Mouse (Mus musculus): ENCODE results near the gene Ikzf4. TPM values are rescaled to one million over a fixed set of nuclear protein-coding genes. Genes with fewer than 3 reads are reported as not detected.

The Ikzf4 gene
- polyA plus RNA-seq, 1 experiment from 2014 or later, result 3.4 TPM

DNA sequence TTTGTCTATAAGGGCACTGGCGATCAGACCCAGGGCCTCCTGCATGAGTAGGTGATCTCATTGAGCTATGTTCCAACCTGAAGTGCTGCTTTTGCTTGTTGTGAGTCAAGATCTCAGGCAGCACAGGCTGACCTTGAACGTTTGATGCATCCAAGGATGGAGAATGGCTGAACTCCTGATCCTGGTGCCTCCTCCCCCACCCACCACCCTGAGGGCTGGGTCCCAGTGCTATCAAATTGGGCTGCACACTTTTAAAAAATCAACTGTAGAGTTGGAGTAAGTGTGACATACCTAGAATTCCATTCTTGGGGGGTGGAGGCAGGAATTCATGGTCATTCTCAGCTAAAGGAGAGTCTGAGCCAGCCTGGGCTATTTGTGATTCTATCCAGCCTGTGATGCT lies 39.3 kb downstream of the Ikzf4 start:
- ATAC-seq (ENCODE audit: insufficient number of reproducible peaks, insufficient read depth, low FRiP score, low TSS enrichment, low read depth), result no peak
- no peak overlapping the region for H3K4me2 ChIP-seq
- 46% methylated on average over 2 of the region's 2 CpGs for WGBS
- no peak overlapping the region for H3K9ac ChIP-seq (replicated peaks)
- H3K9me3 ChIP-seq, result no peaks in the 10 kb centered on the region
- no peak overlapping the region for H3K27ac ChIP-seq
- no peaks in the 10 kb centered on the region for H3K36me3 ChIP-seq
- H3K27me3 ChIP-seq, result no peaks in the 10 kb centered on the region
- no peaks in the 10 kb centered on the region for H3K4me1 ChIP-seq (replicated peaks)
- no peak overlapping the region for H3K4me3 ChIP-seq (replicated peaks)

DNA sequence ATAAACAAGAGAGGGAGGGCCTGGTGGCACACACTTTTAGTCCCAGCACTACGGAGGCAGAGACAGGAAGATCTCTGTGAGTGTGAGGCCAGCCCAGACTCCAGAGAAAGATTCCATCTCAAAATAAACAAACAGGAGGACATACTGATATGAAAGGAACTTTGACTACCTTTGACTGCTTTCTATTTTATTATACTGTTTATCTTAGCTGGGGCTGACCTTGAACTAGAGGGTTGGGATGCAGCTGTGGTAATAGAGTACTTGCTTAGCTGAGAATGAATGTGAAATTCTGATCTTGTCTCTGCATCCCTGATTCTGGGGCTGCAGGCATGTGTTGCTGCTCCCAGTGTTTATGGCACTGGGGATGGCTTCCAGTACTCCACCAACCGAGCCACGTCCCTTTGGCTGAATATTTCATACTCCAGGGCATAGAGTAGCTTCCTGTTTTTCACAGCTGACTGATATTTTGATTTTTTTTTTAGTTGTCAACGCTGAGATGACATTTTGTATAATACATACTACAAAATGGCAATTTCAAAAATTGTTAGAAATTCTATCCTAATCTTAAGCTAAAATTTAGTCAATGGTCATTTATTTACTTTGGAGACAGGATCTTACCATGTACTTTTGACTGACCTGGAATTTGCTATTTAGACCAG lies 43.2 kb downstream of the Ikzf4 start:
- H3K4me3 ChIP-seq (replicated peaks), result no peak overlapping the region
- 84% methylated on average over 4 of the region's 4 CpGs for WGBS
- H3K4me2 ChIP-seq, result no peak overlapping the region
- H3K27ac ChIP-seq, result no peak overlapping the region
- no peaks in the 10 kb centered on the region for H3K36me3 ChIP-seq
- ATAC-seq (ENCODE audit: insufficient number of reproducible peaks, insufficient read depth, low FRiP score, low TSS enrichment, low read depth), result no peak
- H3K27me3 ChIP-seq, result no peaks in the 10 kb centered on the region
- H3K4me1 ChIP-seq (replicated peaks), result no peaks in the 10 kb centered on the region
- H3K9me3 ChIP-seq, result no peaks in the 10 kb centered on the region
- no peak overlapping the region for H3K9ac ChIP-seq (replicated peaks)

GRCm38 (mm10) chr10:128601499-128601898 lies 44.3 kb downstream of the Ikzf4 start:
- H3K27ac ChIP-seq, result no peak overlapping the region

DNA sequence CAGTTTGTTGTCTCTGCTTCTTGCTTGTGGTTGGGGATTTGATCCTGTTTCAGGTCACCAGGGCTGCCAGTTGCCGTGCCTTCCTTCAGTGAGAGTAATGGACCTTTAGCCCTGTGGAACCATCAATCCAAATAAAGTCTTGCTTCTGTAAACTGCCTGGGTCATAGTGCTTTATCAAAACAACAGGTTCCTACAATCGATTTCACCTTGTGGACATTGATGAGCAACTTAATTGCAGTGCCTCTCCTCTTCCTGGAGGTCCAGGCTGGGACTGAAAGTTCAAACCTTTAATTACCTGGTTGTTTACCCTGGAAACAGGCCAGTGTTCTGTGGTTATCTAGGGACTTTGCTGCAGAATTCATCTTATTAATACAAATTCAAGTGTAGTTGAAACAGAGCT lies 47.3 kb downstream of the Ikzf4 start:
- no peak overlapping the region for H3K4me3 ChIP-seq (replicated peaks)
- H3K4me1 ChIP-seq (replicated peaks), result no peaks in the 10 kb centered on the region
- no peak overlapping the region for H3K27ac ChIP-seq
- H3K9ac ChIP-seq (replicated peaks), result no peak overlapping the region
- H3K36me3 ChIP-seq, result no peaks in the 10 kb centered on the region
- no peaks in the 10 kb centered on the region for H3K27me3 ChIP-seq
- H3K9me3 ChIP-seq, result no peaks in the 10 kb centered on the region
- 23% methylated on average over 2 of the region's 2 CpGs for WGBS
- H3K4me2 ChIP-seq, result no peak overlapping the region
- ATAC-seq (ENCODE audit: insufficient number of reproducible peaks, insufficient read depth, low FRiP score, low TSS enrichment, low read depth), result no peak

More at GRCm38 (mm10) chr10:128601499-128601898, 44.3 kb downstream of the Ikzf4 start:
- Histone ChIP-seq H3K4me1 (replicated peaks) (no peaks in the 10 kb centered on the region), H3K4me2 (no peak overlapping the region), H3K27me3 (no peaks in the 10 kb centered on the region), H3K4me3 (replicated peaks) (no peak overlapping the region), H3K9ac (replicated peaks) (no peak overlapping the region), H3K9me3 (no peaks in the 10 kb centered on the region), H3K36me3 (no peaks in the 10 kb centered on the region)
- ATAC-seq (ENCODE audit: insufficient number of reproducible peaks, insufficient read depth, low FRiP score, low TSS enrichment, low read depth), result no peak
- 79% methylated on average over 1 of the region's 1 CpGs for WGBS

DNA sequence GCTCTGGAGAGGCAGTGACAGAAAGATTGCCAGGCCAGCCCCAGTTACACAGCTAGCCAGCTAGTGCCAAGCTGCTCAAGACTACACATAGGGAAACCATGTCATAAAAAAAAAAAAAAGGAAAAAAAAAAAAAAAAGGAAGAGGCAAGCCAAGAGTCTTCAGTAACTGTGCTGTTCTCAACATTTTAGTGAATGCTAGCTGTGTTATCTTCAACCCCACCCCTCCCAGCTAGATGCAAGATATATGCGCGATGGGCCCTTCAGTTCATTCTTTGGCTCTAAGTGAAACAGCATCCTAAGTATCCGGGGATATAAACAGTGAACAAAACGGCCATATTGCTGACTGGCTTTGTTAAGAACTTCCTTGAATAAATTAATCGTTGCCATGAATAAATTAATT lies 53.0 kb downstream of the Ikzf4 start:
- H3K4me2 ChIP-seq, result no peak overlapping the region

DNA sequence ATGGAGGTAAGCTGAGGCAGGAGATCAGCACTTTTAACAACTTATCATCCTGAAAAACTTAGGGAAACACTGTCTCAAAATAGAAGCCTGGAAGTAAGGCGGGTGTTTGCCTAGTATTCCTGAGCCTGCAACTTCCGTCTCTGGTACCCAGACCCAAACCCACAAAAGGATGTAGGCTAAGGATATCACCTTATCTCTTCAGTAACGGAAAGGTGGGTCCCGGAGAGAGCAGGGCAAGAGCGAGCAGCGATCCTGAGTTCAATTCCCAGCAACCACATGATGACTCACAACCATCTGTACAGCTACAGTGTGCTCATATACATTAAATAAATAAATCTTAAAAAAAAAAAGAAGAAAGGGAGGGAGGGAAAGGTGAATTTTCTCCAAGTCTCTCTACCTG lies 54.4 kb downstream of the Ikzf4 start:
- Histone ChIP-seq H3K4me1 (replicated peaks) (peaks cover 24% of the 10 kb centered on the region), H3K4me3 (replicated peaks) (no peak overlapping the region), H3K4me2 (no peak overlapping the region), H3K9ac (replicated peaks) (no peak overlapping the region), H3K27me3 (peaks cover 41% of the 10 kb centered on the region), H3K36me3 (no peaks in the 10 kb centered on the region), H3K27ac (no peak overlapping the region), H3K9me3 (no peaks in the 10 kb centered on the region)
- ATAC-seq (ENCODE audit: insufficient number of reproducible peaks, insufficient read depth, low FRiP score, low TSS enrichment, low read depth), result no peak
- WGBS, result 91% methylated on average over 6 of the region's 6 CpGs

More for the DNA sequence above, 53.0 kb downstream of the Ikzf4 start:
- Histone ChIP-seq H3K4me3 (replicated peaks) (no peak overlapping the region), H3K4me1 (replicated peaks) (peaks cover 11% of the 10 kb centered on the region; the same call in 1 of the 2 replicates), H3K9me3 (no peaks in the 10 kb centered on the region), H3K27me3 (peaks cover 28% of the 10 kb centered on the region), H3K27ac (no peak overlapping the region), H3K36me3 (no peaks in the 10 kb centered on the region), H3K9ac (replicated peaks) (no peak overlapping the region)
- ATAC-seq (ENCODE audit: insufficient number of reproducible peaks, insufficient read depth, low FRiP score, low TSS enrichment, low read depth), result no peak
- 77% methylated on average over 5 of the region's 5 CpGs for WGBS

- H3K4me2 ChIP-seq, result peak overlapping the region; percentile 98
- no peaks in the 10 kb centered on the region for H3K36me3 ChIP-seq
- H3K4me3 ChIP-seq (replicated peaks), result peak overlapping the region; percentile 62
- no peaks in the 10 kb centered on the region for H3K9me3 ChIP-seq
- WGBS, result under 1% methylated on average over 43 of the region's 43 CpGs
- peaks cover 53% of the 10 kb centered on the region for H3K27me3 ChIP-seq
- ATAC-seq (ENCODE audit: insufficient number of reproducible peaks, insufficient read depth, low FRiP score, low TSS enrichment, low read depth), result peak; percentile 39; the same call in 1 of the 2 replicates
- peak overlapping the region; percentile 38 for H3K9ac ChIP-seq (replicated peaks)
- H3K27ac ChIP-seq, result 0 out of 2 replicates have a peak overlapping the region, but pooled peaks have one; percentile 69
- H3K4me1 ChIP-seq (replicated peaks), result peaks cover 28% of the 10 kb centered on the region
These were observed 55.5 kb downstream of the Ikzf4 start for GRCm38 (mm10) chr10:128590193-128590690.

DNA sequence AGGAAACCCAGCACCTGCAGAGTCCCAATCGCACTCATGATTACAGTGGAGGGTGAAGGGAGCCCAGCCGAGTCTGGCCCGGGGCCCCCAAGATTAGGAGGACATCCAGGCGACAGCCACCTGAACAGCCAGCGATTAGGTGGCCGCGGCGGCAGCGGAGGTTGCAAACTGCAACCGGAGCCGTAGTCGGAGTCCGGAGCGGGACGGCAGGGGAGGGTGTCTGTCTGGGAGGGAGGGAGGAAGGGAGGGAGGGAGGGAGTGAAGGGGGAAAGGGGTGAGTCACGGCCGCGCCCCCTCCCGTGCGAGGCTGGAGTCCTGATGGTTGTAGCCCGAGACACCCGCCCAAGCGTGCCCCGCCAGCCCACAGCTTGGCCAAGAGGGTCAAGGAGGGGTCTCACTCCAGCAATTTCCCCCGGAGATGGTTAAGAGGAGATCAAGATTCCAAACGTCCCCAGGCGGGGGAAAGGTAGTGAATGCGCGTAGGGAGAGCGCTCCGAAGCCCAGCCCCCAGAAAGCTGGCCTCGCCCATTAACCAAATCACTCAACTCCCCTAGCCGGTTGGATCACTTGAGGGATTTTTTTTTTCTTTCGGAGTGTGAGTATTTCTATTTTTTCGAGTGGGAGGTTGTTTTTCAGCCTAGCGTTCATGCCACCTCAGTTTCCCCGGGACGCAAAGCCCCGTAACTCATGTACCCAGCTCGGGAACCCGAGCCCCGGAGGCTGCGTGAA lies 56.2 kb downstream of the Ikzf4 start, which contains the start of gene Erbb3:
Gene Erbb3 (minus strand): TSS at position 189 of the 729 bp plus-strand sequence.
- no peaks in the 10 kb centered on the region for H3K9me3 ChIP-seq
- peak; percentile 32; the same call in 1 of the 2 replicates for ATAC-seq (ENCODE audit: insufficient number of reproducible peaks, insufficient read depth, low FRiP score, low TSS enrichment, low read depth)
- peaks cover 60% of the 10 kb centered on the region for H3K27me3 ChIP-seq
- H3K9ac ChIP-seq (replicated peaks), result peak within 1 kb of the TSS; percentile 38
- 1% methylated on average over 43 of the region's 43 CpGs for WGBS
- peak within 1 kb of the TSS; percentile 98 for H3K4me2 ChIP-seq
- H3K4me1 ChIP-seq (replicated peaks), result peaks cover 29% of the 10 kb centered on the region
- H3K27ac ChIP-seq, result peak within 1 kb of the TSS; percentile 69
- no peaks in the 10 kb centered on the region for H3K36me3 ChIP-seq
- H3K4me3 ChIP-seq (replicated peaks), result peak within 1 kb of the TSS; percentile 62

- 3% methylated on average over 23 of the region's 23 CpGs for WGBS
- H3K4me1 ChIP-seq (replicated peaks), result peaks cover 36% of the 10 kb centered on the region
- peaks cover 67% of the 10 kb centered on the region for H3K27me3 ChIP-seq
- peak overlapping the region; percentile 98 for H3K4me2 ChIP-seq
- no peaks in the 10 kb centered on the region for H3K36me3 ChIP-seq
- ATAC-seq (ENCODE audit: insufficient number of reproducible peaks, insufficient read depth, low FRiP score, low TSS enrichment, low read depth), result 0 out of 2 replicates have a peak, but pooled peaks have one; percentile 18
- peak overlapping the region; percentile 62 for H3K4me3 ChIP-seq (replicated peaks)
- peak overlapping the region; percentile 38 for H3K9ac ChIP-seq (replicated peaks)
- H3K9me3 ChIP-seq, result no peaks in the 10 kb centered on the region
- H3K27ac ChIP-seq, result peak overlapping the region; percentile 42
These were observed 56.9 kb downstream of the Ikzf4 start for GRCm38 (mm10) chr10:128588775-128589463.

GRCm38 (mm10) chr10:128588136-128588535 lies 57.7 kb downstream of the Ikzf4 start:
- 17% methylated on average over 1 of the region's 1 CpGs for WGBS
- H3K27me3 ChIP-seq, result peaks cover 74% of the 10 kb centered on the region
- peak overlapping the region; percentile 69 for H3K27ac ChIP-seq
- H3K4me3 ChIP-seq (replicated peaks), result peak overlapping the region; percentile 62
- ATAC-seq (ENCODE audit: insufficient number of reproducible peaks, insufficient read depth, low FRiP score, low TSS enrichment, low read depth), result 0 out of 2 replicates have a peak, but pooled peaks have one; percentile 19
- H3K4me1 ChIP-seq (replicated peaks), result peaks cover 39% of the 10 kb centered on the region
- H3K36me3 ChIP-seq, result no peaks in the 10 kb centered on the region
- no peak overlapping the region for H3K9ac ChIP-seq (replicated peaks)
- peak overlapping the region; percentile 98 for H3K4me2 ChIP-seq
- no peaks in the 10 kb centered on the region for H3K9me3 ChIP-seq

DNA sequence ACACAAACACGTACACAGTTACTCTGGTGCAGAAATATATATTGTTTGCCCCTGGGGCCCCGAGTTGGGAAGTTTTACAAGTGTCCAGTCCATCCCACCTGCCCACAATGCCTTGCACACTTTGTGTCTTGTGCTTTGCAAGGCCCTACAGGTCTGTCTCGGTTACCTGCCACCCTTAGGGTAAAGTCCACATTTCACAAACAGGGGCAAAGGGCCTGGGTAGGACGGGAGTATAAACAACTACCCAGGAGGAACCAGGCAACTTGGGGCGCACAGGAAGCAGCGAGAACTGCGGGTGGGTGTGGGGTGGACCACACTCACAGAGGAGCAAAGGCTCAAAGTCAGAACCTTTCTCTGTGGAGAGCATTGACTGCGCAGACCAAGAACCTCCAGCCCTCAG lies 58.1 kb downstream of the Ikzf4 start:
- Histone ChIP-seq H3K27ac (peak overlapping the region; percentile 69), H3K9me3 (no peaks in the 10 kb centered on the region), H3K4me3 (replicated peaks) (peak overlapping the region; percentile 62), H3K27me3 (peaks cover 78% of the 10 kb centered on the region), H3K4me1 (replicated peaks) (peaks cover 39% of the 10 kb centered on the region), H3K4me2 (peak overlapping the region; percentile 98), H3K36me3 (no peaks in the 10 kb centered on the region), H3K9ac (replicated peaks) (no peak overlapping the region)
- ATAC-seq (ENCODE audit: insufficient number of reproducible peaks, insufficient read depth, low FRiP score, low TSS enrichment, low read depth), result no peak
- WGBS, result 57% methylated on average over 8 of the region's 8 CpGs
